Comparison of ENCODE assay signal across 8 mouse cellular contexts in genomic region chr12:83951711-83952575, GRCm38 (mm10). TPM values are rescaled to one million over a fixed set of nuclear protein-coding genes. Genes with fewer than 3 reads are reported as not detected.
DNase-seq lines count a peak whose midpoint lies in the region; ATAC-seq lines count a peak whose summit lies in the region.

No protein-coding gene starts in this region.

- peak overlapping the region; percentile 86 for H3K9ac ChIP-seq in kidney, embryonic 16.5 days (replicated peaks; ENCODE audit: low read length)
- peak overlapping the region; percentile 82 for H3K9ac ChIP-seq in embryonic facial prominence, embryonic 14.5 days (ENCODE audit: low read depth, low read length)
- peak overlapping the region; percentile 86 for H3K9ac ChIP-seq in neural tube, embryonic 12.5 days

- H3K27me3 ChIP-seq in kidney, embryonic 16.5 days (ENCODE audit: insufficient read depth, low read length) = no peaks in the 10 kb centered on the region
- H3K27me3 ChIP-seq in embryonic facial prominence, embryonic 14.5 days (replicated peaks; ENCODE audit: control insufficient read depth, insufficient read depth, low read length) = no peaks in the 10 kb centered on the region
- H3K27me3 ChIP-seq in limb, embryonic 10.5 days (ENCODE audit: low read depth, poor library complexity, severe bottlenecking) = no peaks in the 10 kb centered on the region
- no peaks in the 10 kb centered on the region for H3K27me3 ChIP-seq in neural tube, embryonic 12.5 days (replicated peaks)

- H3K4me1 ChIP-seq in kidney, embryonic 16.5 days (ENCODE audit: insufficient read depth, low read length) = peaks cover 19% of the 10 kb centered on the region
- H3K4me1 ChIP-seq in embryonic facial prominence, embryonic 14.5 days (ENCODE audit: control insufficient read depth, insufficient read depth, low read length) = peaks cover 13% of the 10 kb centered on the region
- peaks cover 37% of the 10 kb centered on the region for H3K4me1 ChIP-seq in limb, embryonic 10.5 days
- H3K4me1 ChIP-seq in neural tube, embryonic 12.5 days = peaks cover 24% of the 10 kb centered on the region

- H3K4me2 ChIP-seq in kidney, embryonic 16.5 days (replicated peaks; ENCODE audit: low read depth, low read length) = peak overlapping the region; percentile 93
- peak overlapping the region; percentile 94 for H3K4me2 ChIP-seq in embryonic facial prominence, embryonic 14.5 days (ENCODE audit: low read depth, low read length)
- peak overlapping the region; percentile 95 for H3K4me2 ChIP-seq in neural tube, embryonic 12.5 days (replicated peaks)

- peak overlapping the region; percentile 96 for H3K4me3 ChIP-seq in kidney, embryonic 16.5 days (ENCODE audit: low read length)
- H3K4me3 ChIP-seq in embryonic facial prominence, embryonic 14.5 days (ENCODE audit: low read depth, low read length) = peak overlapping the region; percentile 78
- H3K4me3 ChIP-seq in limb, embryonic 10.5 days = peak overlapping the region; percentile 95
- peak overlapping the region; percentile 92 for H3K4me3 ChIP-seq in neural tube, embryonic 12.5 days

- ATAC-seq in kidney, embryonic 16.5 days (ENCODE audit: low FRiP score, low TSS enrichment) = 0 out of 2 replicates have a peak, but pooled peaks have one; percentile 8
- ATAC-seq in embryonic facial prominence, embryonic 14.5 days (ENCODE audit: low read depth) = no peak
- ATAC-seq in neural tube, embryonic 12.5 days (ENCODE audit: low FRiP score, low read depth) = no peak

- 48% methylated on average over 32 of the region's 32 CpGs for WGBS in kidney, embryonic 16.5 days
- 62% methylated on average over 32 of the region's 32 CpGs for WGBS in embryonic facial prominence, embryonic 14.5 days
- WGBS in limb, embryonic 10.5 days = 69% methylated on average over 32 of the region's 32 CpGs
- 70% methylated on average over 32 of the region's 32 CpGs for WGBS in neural tube, embryonic 12.5 days

- no peaks in the 10 kb centered on the region for H3K9me3 ChIP-seq in kidney, embryonic 16.5 days (ENCODE audit: low read length)
- H3K9me3 ChIP-seq in embryonic facial prominence, embryonic 14.5 days (ENCODE audit: control insufficient read depth, low read length) = no peaks in the 10 kb centered on the region
- H3K9me3 ChIP-seq in limb, embryonic 10.5 days (replicated peaks) = no peaks in the 10 kb centered on the region
- H3K9me3 ChIP-seq in neural tube, embryonic 12.5 days = no peaks in the 10 kb centered on the region

- peaks cover 7% of the 10 kb centered on the region; the same call in 1 of the 2 replicates for H3K36me3 ChIP-seq in kidney, embryonic 16.5 days (ENCODE audit: insufficient read depth, low read length)
- peaks cover 24% of the 10 kb centered on the region for H3K36me3 ChIP-seq in embryonic facial prominence, embryonic 14.5 days (ENCODE audit: control insufficient read depth, insufficient read depth, low read length)
- H3K36me3 ChIP-seq in limb, embryonic 10.5 days = peaks cover 45% of the 10 kb centered on the region
- H3K36me3 ChIP-seq in neural tube, embryonic 12.5 days = peaks cover 18% of the 10 kb centered on the region; the same call in 1 of the 2 replicates

- no peak for DNase-seq in kidney, postnatal 14 days
- DNase-seq in embryonic facial prominence, embryonic 14.5 days (ENCODE audit: low spot score) = no peak
- DNase-seq in limb, embryonic 10.5 days (ENCODE audit: low spot score) = no peak
- DNase-seq in thymus, adult 18-20 months = no peak
- no peak for DNase-seq in spleen, postnatal 10 days (ENCODE audit: low spot score in 2 of 2)
- no peak for DNase-seq in cerebellum, postnatal 10 days

- no peak overlapping the region for H3K27ac ChIP-seq in kidney, embryonic 16.5 days (ENCODE audit: low read length)
- H3K27ac ChIP-seq in embryonic facial prominence, embryonic 14.5 days (replicated peaks; ENCODE audit: low read depth, low read length) = peak overlapping the region; percentile 80; the same call in 1 of the 2 replicates
- H3K27ac ChIP-seq in limb, embryonic 10.5 days = peak overlapping the region; percentile 94
- H3K27ac ChIP-seq in neural tube, embryonic 12.5 days = no peak overlapping the region

RNA-seq across cellular contexts. Expression of gene Riox1, which starts 1.5 kb away (rescaled TPM):
- polyA plus RNA-seq in kidney, embryonic 16.5 days (2015; fragmentation: Nextera tagmentation; extraction: Ambion mirVana) = 11.2 and 11.5 TPM in 2 replicates
- 11.8 and 13.0 TPM in 2 replicates for polyA plus RNA-seq in embryonic facial prominence, embryonic 14.5 days (2014; fragmentation: Nextera tagmentation; extraction: Ambion mirVana)
- 18.5 and 21.9 TPM in 2 replicates for polyA plus RNA-seq in limb, embryonic 10.5 days (2016; fragmentation: Nextera tagmentation; extraction: Ambion mirVana)
- 21.4 and 22.6 TPM in 2 replicates for polyA plus RNA-seq in neural tube, embryonic 12.5 days (2016; fragmentation: Nextera tagmentation; extraction: Ambion mirVana)

RNA-seq across cellular contexts. Expression of gene Numb, which starts 30.2 kb away (rescaled TPM):
- 44.3 and 51.6 TPM in 2 replicates for polyA plus RNA-seq in kidney, embryonic 16.5 days (2015; fragmentation: Nextera tagmentation; extraction: Ambion mirVana)
- polyA plus RNA-seq in embryonic facial prominence, embryonic 14.5 days (2014; fragmentation: Nextera tagmentation; extraction: Ambion mirVana) = 29.9 and 33.1 TPM in 2 replicates
- polyA plus RNA-seq in limb, embryonic 10.5 days (2016; fragmentation: Nextera tagmentation; extraction: Ambion mirVana) = 32.7 and 37.4 TPM in 2 replicates
- polyA plus RNA-seq in neural tube, embryonic 12.5 days (2016; fragmentation: Nextera tagmentation; extraction: Ambion mirVana) = 28.1 and 29.0 TPM in 2 replicates

RNA-seq across cellular contexts. Expression of gene Heatr4, which starts 32.7 kb away (rescaled TPM):
- not detected in 2 replicates for polyA plus RNA-seq in kidney, embryonic 16.5 days (2015; fragmentation: Nextera tagmentation; extraction: Ambion mirVana)
- not detected in 2 replicates for polyA plus RNA-seq in embryonic facial prominence, embryonic 14.5 days (2014; fragmentation: Nextera tagmentation; extraction: Ambion mirVana)
- polyA plus RNA-seq in limb, embryonic 10.5 days (2016; fragmentation: Nextera tagmentation; extraction: Ambion mirVana) = not detected in 2 replicates
- not detected in 2 replicates for polyA plus RNA-seq in neural tube, embryonic 12.5 days (2016; fragmentation: Nextera tagmentation; extraction: Ambion mirVana)

RNA-seq across cellular contexts. Expression of gene Acot2, which starts 35.7 kb away (rescaled TPM):
- 40.9 and 45.5 TPM in 2 replicates for polyA plus RNA-seq in kidney, embryonic 16.5 days (2015; fragmentation: Nextera tagmentation; extraction: Ambion mirVana)
- 9.8 and 14.5 TPM in 2 replicates for polyA plus RNA-seq in embryonic facial prominence, embryonic 14.5 days (2014; fragmentation: Nextera tagmentation; extraction: Ambion mirVana)
- polyA plus RNA-seq in limb, embryonic 10.5 days (2016; fragmentation: Nextera tagmentation; extraction: Ambion mirVana) = 14.0 and 15.1 TPM in 2 replicates
- polyA plus RNA-seq in neural tube, embryonic 12.5 days (2016; fragmentation: Nextera tagmentation; extraction: Ambion mirVana) = 14.4 and 14.5 TPM in 2 replicates

RNA-seq across cellular contexts. Expression of gene Acot1, which starts 57.3 kb away (rescaled TPM):
- polyA plus RNA-seq in kidney, embryonic 16.5 days (2015; fragmentation: Nextera tagmentation; extraction: Ambion mirVana) = 69.0 and 69.8 TPM in 2 replicates
- polyA plus RNA-seq in embryonic facial prominence, embryonic 14.5 days (2014; fragmentation: Nextera tagmentation; extraction: Ambion mirVana) = 40.2 and 41.4 TPM in 2 replicates
- 20.9 and 27.7 TPM in 2 replicates for polyA plus RNA-seq in limb, embryonic 10.5 days (2016; fragmentation: Nextera tagmentation; extraction: Ambion mirVana)
- polyA plus RNA-seq in neural tube, embryonic 12.5 days (2016; fragmentation: Nextera tagmentation; extraction: Ambion mirVana) = 82.1 and 83.4 TPM in 2 replicates

Comparison
In these comparisons a context has a peak if more than half of its experiments do, and no peak if none do; other contexts are left out.
1. H3K27ac ChIP-seq: peak in embryonic facial prominence, embryonic 14.5 days (single experiment) and limb, embryonic 10.5 days (single experiment); none in kidney, embryonic 16.5 days (single experiment) and neural tube, embryonic 12.5 days (single experiment).
2. Peak in every context shown above with its lines, with median percentiles within 50 percentile points of each other: H3K4me2 ChIP-seq, H3K4me3 ChIP-seq and H3K9ac ChIP-seq.